Mouse (Mus musculus): ENCODE results near the gene Zfp367.

DNA sequence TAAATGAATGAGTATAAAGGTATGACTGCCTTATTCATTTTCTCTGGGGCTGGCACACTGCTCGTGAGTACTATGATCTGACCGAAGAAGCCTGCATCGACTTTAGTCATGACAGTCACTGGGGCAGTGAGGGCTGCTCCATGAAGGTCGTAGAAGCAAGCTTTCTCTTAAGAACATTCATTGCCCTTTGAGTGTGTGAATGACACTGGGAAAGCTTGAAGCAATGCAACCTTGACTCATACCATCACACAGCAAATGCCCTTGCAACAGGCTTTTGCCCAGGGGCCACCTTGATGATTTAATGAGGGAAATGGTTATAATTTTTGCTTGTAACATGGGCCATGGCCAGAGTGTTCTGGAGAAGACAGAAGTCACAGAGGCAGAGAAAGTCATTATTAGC, 33.5 kb upstream of the Zfp367 start:
- TF ChIP-seq CHD1 (IDR thresholded peaks at IDR 0.05; ENCODE audit: low read depth, low read length) (no peak), CTCF (conservative IDR thresholded peaks at IDR 0.05 in 1 of 2, IDR thresholded peaks at IDR 0.05 in 1 of 2; ENCODE audit: low read depth in 2 of 2, low read length in 2 of 2) (no peak), MAX (IDR thresholded peaks at IDR 0.05; ENCODE audit: low read length) (no peak), E2F4 (IDR thresholded peaks at IDR 0.05; ENCODE audit: insufficient replicate concordance, low read depth, low read length) (no peak), POLR2A (IDR thresholded peaks at IDR 0.05; ENCODE audit: low read depth, low read length) (no peak)
